Mouse (Mus musculus): Measurements from ENCODE around the gene Trim62. TPM values are rescaled to one million over a fixed set of nuclear protein-coding genes. Genes with fewer than 3 reads are reported as not detected.

The Trim62 gene
- polyA plus RNA-seq, 1 experiment, result not detected

GRCm38 (mm10) chr4:128958849-128959248, 75.5 kb downstream of the Trim62 start:
- H3K36me3 ChIP-seq (ENCODE audit: control insufficient read depth), result no peaks in the 10 kb centered on the region
- H3K9me3 ChIP-seq (ENCODE audit: control insufficient read depth, low read length), result peaks cover 5% of the 10 kb centered on the region; the same call in 1 of the 2 replicates
- H3K4me1 ChIP-seq (ENCODE audit: control insufficient read depth), result peaks cover 12% of the 10 kb centered on the region
- no peak overlapping the region for H3K4me3 ChIP-seq (replicated peaks)
- no peak for TF ChIP-seq GATA1 (IDR thresholded peaks at IDR 0.05; ENCODE audit: low read length)
- TF ChIP-seq TAL1 (IDR thresholded peaks at IDR 0.05; ENCODE audit: low read length), result no peak
- peaks cover 61% of the 10 kb centered on the region for H3K27me3 ChIP-seq (ENCODE audit: control insufficient read depth)

GRCm38 (mm10) chr4:128959676-128960075, 76.3 kb downstream of the Trim62 start:
- peaks cover 5% of the 10 kb centered on the region; the same call in 1 of the 2 replicates for H3K9me3 ChIP-seq (ENCODE audit: control insufficient read depth, low read length)
- H3K27me3 ChIP-seq (ENCODE audit: control insufficient read depth), result peaks cover 69% of the 10 kb centered on the region
- no peak overlapping the region for H3K4me3 ChIP-seq (replicated peaks)
- peaks cover 12% of the 10 kb centered on the region for H3K4me1 ChIP-seq (ENCODE audit: control insufficient read depth)
- H3K36me3 ChIP-seq (ENCODE audit: control insufficient read depth), result no peaks in the 10 kb centered on the region
- TF ChIP-seq GATA1 (IDR thresholded peaks at IDR 0.05; ENCODE audit: low read length) (no peak), TAL1 (IDR thresholded peaks at IDR 0.05; ENCODE audit: low read length) (no peak)

Other genes with a start within 250 kb of the Trim62 start
- 9.0 and 11.2 TPM in 2 replicates for gene Phc2, start 228.9 kb upstream of the Trim62 start, polyA plus RNA-seq (2012)
- not detected in 2 replicates for gene A3galt2, start 128.2 kb upstream of the Trim62 start, polyA plus RNA-seq (2012)
- gene Zfp362, start 77.5 kb upstream of the Trim62 start, polyA plus RNA-seq (2012), result 6.5 and 6.7 TPM in 2 replicates
- gene Azin2, start 78.9 kb downstream of the Trim62 start, polyA plus RNA-seq (2012), result 0.02 TPM in 1 of 2 replicates, not detected in the other
- 6.5 and 8.1 TPM in 2 replicates for gene Ak2, start 108.4 kb downstream of the Trim62 start, polyA plus RNA-seq (2012)
- gene Rnf19b, start 174.7 kb downstream of the Trim62 start, polyA plus RNA-seq (2012), result 14.0 and 19.6 TPM in 2 replicates
- gene Tmem54, start 222.0 kb downstream of the Trim62 start, polyA plus RNA-seq (2012), result not detected in 2 replicates
- gene Hpca, start 238.5 kb downstream of the Trim62 start, polyA plus RNA-seq (2012), result not detected in 2 replicates